ENCODE assay signal across 12 mouse cellular contexts in genomic region chr13:43269460-43270219, GRCm38 (mm10). TPM values are rescaled to one million over a fixed set of nuclear protein-coding genes. Genes with fewer than 3 reads are reported as not detected.
DNase-seq lines count a peak whose midpoint lies in the region; ATAC-seq and TF ChIP-seq lines count a peak whose summit lies in the region.
"Had no signal": no experiment of that assay in that cellular context is flagged by ENCODE, and none has a peak within 500 bp of the region (broad histone marks: within the 10 kb centered on the region; RNA-seq: fewer than 3 reads in every experiment).

No protein-coding gene starts in this region.

- H3K4me3 ChIP-seq in heart, postnatal 0 days (ENCODE audit: low read depth, low read length): no peak overlapping the region
- H3K4me3 ChIP-seq in midbrain, embryonic 10.5 days: no peak overlapping the region
- no peak overlapping the region for H3K4me3 ChIP-seq in midbrain, postnatal 0 days (ENCODE audit: low read depth, low read length)
- no peak overlapping the region for H3K4me3 ChIP-seq in forebrain, postnatal 0 days (ENCODE audit: low read depth, low read length)

- 57% methylated on average over 4 of the region's 4 CpGs for WGBS in heart, postnatal 0 days
- 11% methylated on average over 4 of the region's 4 CpGs for WGBS in midbrain, embryonic 10.5 days
- 19% methylated on average over 4 of the region's 4 CpGs for WGBS in midbrain, postnatal 0 days
- WGBS in forebrain, postnatal 0 days: 14% methylated on average over 4 of the region's 4 CpGs

- no peak overlapping the region for H3K27ac ChIP-seq in heart, postnatal 0 days (ENCODE audit: low read depth)
- peak overlapping the region; percentile 62 for H3K27ac ChIP-seq in midbrain, embryonic 10.5 days (replicated peaks)
- H3K27ac ChIP-seq in midbrain, postnatal 0 days (ENCODE audit: low read depth, low read length): no peak overlapping the region
- no peak overlapping the region for H3K27ac ChIP-seq in forebrain, postnatal 0 days (ENCODE audit: low read depth, low read length)

- DNase-seq in heart, postnatal 0 days (ENCODE audit: low spot score): peak; percentile 3
- DNase-seq in heart, postnatal 25 days (ENCODE audit: low spot score): no peak
- peak; percentile 83 for DNase-seq in midbrain, embryonic 10.5 days (ENCODE audit: low spot score)
- no peak for DNase-seq in midbrain, postnatal 0 days (ENCODE audit: low spot score)
- DNase-seq in forebrain, postnatal 0 days: no peak
- DNase-seq in retina, embryonic 14.5 days (ENCODE audit: low spot score): peak; percentile 44
- no peak for DNase-seq in spleen, postnatal 36 days (ENCODE audit: low spot score in 2 of 2)
- DNase-seq in kidney, adult 11 months: no peak
- DNase-seq: cerebellum, adult 9-10 months; heart, adult 11 months; heart, postnatal 10 days had no signal

- no peaks in the 10 kb centered on the region for H3K9me3 ChIP-seq in heart, postnatal 0 days (replicated peaks; ENCODE audit: control insufficient read depth, low read length)
- no peaks in the 10 kb centered on the region for H3K9me3 ChIP-seq in midbrain, embryonic 10.5 days (replicated peaks)
- no peaks in the 10 kb centered on the region for H3K9me3 ChIP-seq in midbrain, postnatal 0 days (ENCODE audit: low read length)
- no peaks in the 10 kb centered on the region for H3K9me3 ChIP-seq in forebrain, postnatal 0 days (ENCODE audit: low read length)

- no peak for TF ChIP-seq CTCF in heart, postnatal 0 days (IDR thresholded peaks at IDR 0.05; ENCODE audit: low read depth)
- no peak for TF ChIP-seq CTCF in midbrain, postnatal 0 days (IDR thresholded peaks at IDR 0.05)
- TF ChIP-seq CTCF in forebrain, postnatal 0 days (IDR thresholded peaks at IDR 0.05; ENCODE audit: low read depth): no peak

- H3K9ac ChIP-seq in heart, postnatal 0 days (replicated peaks; ENCODE audit: low read depth, low read length): no peak overlapping the region
- H3K9ac ChIP-seq in midbrain, postnatal 0 days (replicated peaks; ENCODE audit: low read length, poor library complexity, severe bottlenecking): no peak overlapping the region
- no peak overlapping the region for H3K9ac ChIP-seq in forebrain, postnatal 0 days

- intact Hi-C loops in heart, postnatal 25 days (cut with DNase I): no loop called here

- H3K4me1 ChIP-seq in heart, postnatal 0 days (ENCODE audit: control insufficient read depth, insufficient read depth): peaks cover 20% of the 10 kb centered on the region
- peaks cover 47% of the 10 kb centered on the region for H3K4me1 ChIP-seq in midbrain, embryonic 10.5 days
- no peaks in the 10 kb centered on the region for H3K4me1 ChIP-seq in midbrain, postnatal 0 days (ENCODE audit: insufficient read depth, low read length)
- H3K4me1 ChIP-seq in forebrain, postnatal 0 days (ENCODE audit: insufficient read depth): 0 out of 2 replicates have a peak, but pooled peaks cover 13% of the 10 kb centered on the region

- no peak overlapping the region for H3K4me2 ChIP-seq in heart, postnatal 0 days (ENCODE audit: low read depth, low read length)
- no peak overlapping the region for H3K4me2 ChIP-seq in midbrain, postnatal 0 days (ENCODE audit: low read depth, low read length, poor library complexity, severe bottlenecking)
- no peak overlapping the region for H3K4me2 ChIP-seq in forebrain, postnatal 0 days (ENCODE audit: low read depth)

- no peak for TF ChIP-seq EP300 in heart, postnatal 0 days (IDR thresholded peaks at IDR 0.05; ENCODE audit: low read depth)

- H3K36me3 ChIP-seq in heart, postnatal 0 days (replicated peaks; ENCODE audit: control insufficient read depth, insufficient read depth, low read length): no peaks in the 10 kb centered on the region
- H3K36me3 ChIP-seq in midbrain, embryonic 10.5 days: no peaks in the 10 kb centered on the region
- no peaks in the 10 kb centered on the region for H3K36me3 ChIP-seq in midbrain, postnatal 0 days (ENCODE audit: insufficient read depth, low read length)
- H3K36me3 ChIP-seq in forebrain, postnatal 0 days (ENCODE audit: insufficient read depth): no peaks in the 10 kb centered on the region

- no peak for ATAC-seq in heart, postnatal 0 days (ENCODE audit: insufficient read depth, low read depth)
- no peak for ATAC-seq in midbrain, postnatal 0 days (ENCODE audit: low FRiP score)
- peak; percentile 24; the same call in 1 of the 2 replicates for ATAC-seq in forebrain, postnatal 0 days
- ATAC-seq: intestine, postnatal 0 days had no signal

- H3K27me3 ChIP-seq in heart, postnatal 0 days (ENCODE audit: control insufficient read depth, insufficient read depth, low read length): no peaks in the 10 kb centered on the region
- peaks cover 89% of the 10 kb centered on the region for H3K27me3 ChIP-seq in midbrain, embryonic 10.5 days (ENCODE audit: low read depth, poor library complexity, severe bottlenecking)
- H3K27me3 ChIP-seq in midbrain, postnatal 0 days (ENCODE audit: insufficient read depth, low read length): no peaks in the 10 kb centered on the region
- H3K27me3 ChIP-seq in forebrain, postnatal 0 days (ENCODE audit: insufficient read depth, low read length): no peaks in the 10 kb centered on the region

RNA-seq across cellular contexts. Expression of gene Gfod1, which starts 34.3 kb away (rescaled TPM):
- 14.4 and 20.5 TPM in 2 replicates for total RNA-seq in heart, postnatal 0 days (2014; rRNA removed; ENCODE audit: low replicate concordance)
- 1.5 and 2.5 TPM in 2 replicates for polyA plus RNA-seq in heart, postnatal 0 days (2015; fragmentation: Nextera tagmentation; extraction: Ambion mirVana)
- total RNA-seq in heart, postnatal 25 days (2021): 10 to 100 TPM; 35.3 to 36.0 TPM
- polyA plus RNA-seq in midbrain, embryonic 10.5 days (2016; fragmentation: Nextera tagmentation; extraction: Ambion mirVana): 0.10 and 0.37 TPM in 2 replicates
- 21.1 and 22.4 TPM in 2 replicates for total RNA-seq in midbrain, postnatal 0 days (2014; rRNA removed)
- polyA plus RNA-seq in midbrain, postnatal 0 days (2015; fragmentation: Nextera tagmentation; extraction: Ambion mirVana): 2.0 and 2.4 TPM in 2 replicates
- 16.6 and 18.6 TPM in 2 replicates for total RNA-seq in forebrain, postnatal 0 days (2014; rRNA removed)
- 3.0 and 3.9 TPM in 2 replicates for polyA plus RNA-seq in forebrain, postnatal 0 days (2015; fragmentation: Nextera tagmentation; extraction: Ambion mirVana)

Comparison
In these comparisons a context has a peak if more than half of its experiments do, and no peak if none do; other contexts are left out.
1. DNase-seq: peak in heart, postnatal 0 days (single experiment), midbrain, embryonic 10.5 days (single experiment) and retina, embryonic 14.5 days (single experiment); none in heart, postnatal 25 days (single experiment), midbrain, postnatal 0 days (single experiment), forebrain, postnatal 0 days (single experiment), spleen, postnatal 36 days (0 of 2) and kidney, adult 11 months (single experiment).